Mouse (Mus musculus) urinary bladder, postnatal 25 days (tissue): ENCODE data around the gene Lix1.
A peak's percentile ranks its signal among the peaks of the same experiment; 100 is the strongest.

Source experiments
- DNase-seq: peaks from one replicate; pipeline ENCODE4 v3.0.0; 2022; ENCODE audit warnings: low spot score

Lix1 gene

GRCm38 (mm10) chr17:17402222-17403004, at the start of gene Lix1:
Gene Lix1, plus strand, starts transcription at chr17:17402672.
- DNase-seq = no peak

- DNase-seq = no peak
Observed at GRCm38 (mm10) chr17:17373550-17373917, 28.9 kb upstream of the Lix1 start.

GRCm38 (mm10) chr17:17373918-17374910, 28.3 kb upstream of the Lix1 start, which contains the start of gene Riok2:
Gene Riok2, plus strand, starts transcription at chr17:17374309.
- DNase-seq = peak; percentile 93

GRCm38 (mm10) chr17:17375581-17375980, 26.9 kb upstream of the Lix1 start:
- DNase-seq = no peak

- no peak for DNase-seq
Observed at GRCm38 (mm10) chr17:17383703-17384102, 18.8 kb upstream of the Lix1 start.

GRCm38 (mm10) chr17:17384502-17384901, 18.0 kb upstream of the Lix1 start:
- no peak for DNase-seq

- DNase-seq = no peak
Observed at GRCm38 (mm10) chr17:17386117-17386516, 16.4 kb upstream of the Lix1 start.

GRCm38 (mm10) chr17:17391823-17392222, 10.6 kb upstream of the Lix1 start:
- no peak for DNase-seq

GRCm38 (mm10) chr17:17392863-17393262, 9.6 kb upstream of the Lix1 start:
- DNase-seq = no peak

GRCm38 (mm10) chr17:17393300-17393699, 9.2 kb upstream of the Lix1 start:
- DNase-seq = no peak

GRCm38 (mm10) chr17:17394336-17394735, 8.1 kb upstream of the Lix1 start:
- DNase-seq = peak; percentile 68

- no peak for DNase-seq
Observed at GRCm38 (mm10) chr17:17396869-17397268, 5.6 kb upstream of the Lix1 start.

GRCm38 (mm10) chr17:17398664-17399063, 3.8 kb upstream of the Lix1 start:
- DNase-seq = no peak

GRCm38 (mm10) chr17:17403038-17403437, 566 bp downstream of the Lix1 start:
- DNase-seq = no peak

GRCm38 (mm10) chr17:17403578-17404112, 1.2 kb downstream of the Lix1 start:
- DNase-seq = no peak

GRCm38 (mm10) chr17:17404811-17405544, 2.5 kb downstream of the Lix1 start:
- no peak for DNase-seq

- DNase-seq = no peak
Observed at GRCm38 (mm10) chr17:17405606-17406005, 3.1 kb downstream of the Lix1 start.

GRCm38 (mm10) chr17:17408137-17408536, 5.7 kb downstream of the Lix1 start:
- no peak for DNase-seq

GRCm38 (mm10) chr17:17408720-17409478, 6.4 kb downstream of the Lix1 start:
- DNase-seq = no peak

GRCm38 (mm10) chr17:17409601-17410000, 7.1 kb downstream of the Lix1 start:
- no peak for DNase-seq

- DNase-seq = no peak
Observed at GRCm38 (mm10) chr17:17411443-17411842, 9.0 kb downstream of the Lix1 start.
